Mouse (Mus musculus): Measurements from ENCODE around the gene Snd1.

- TF ChIP-seq GATA1 (IDR thresholded peaks at IDR 0.05; ENCODE audit: borderline replicate concordance, low read length), result no peak
- no peak for TF ChIP-seq FLI1 (IDR thresholded peaks at IDR 0.05; ENCODE audit: low read length)
Measured at GRCm38 (mm10) chr6:28680537-28680936, 205.6 kb downstream of the Snd1 start.
